In the genomic region with DNA sequence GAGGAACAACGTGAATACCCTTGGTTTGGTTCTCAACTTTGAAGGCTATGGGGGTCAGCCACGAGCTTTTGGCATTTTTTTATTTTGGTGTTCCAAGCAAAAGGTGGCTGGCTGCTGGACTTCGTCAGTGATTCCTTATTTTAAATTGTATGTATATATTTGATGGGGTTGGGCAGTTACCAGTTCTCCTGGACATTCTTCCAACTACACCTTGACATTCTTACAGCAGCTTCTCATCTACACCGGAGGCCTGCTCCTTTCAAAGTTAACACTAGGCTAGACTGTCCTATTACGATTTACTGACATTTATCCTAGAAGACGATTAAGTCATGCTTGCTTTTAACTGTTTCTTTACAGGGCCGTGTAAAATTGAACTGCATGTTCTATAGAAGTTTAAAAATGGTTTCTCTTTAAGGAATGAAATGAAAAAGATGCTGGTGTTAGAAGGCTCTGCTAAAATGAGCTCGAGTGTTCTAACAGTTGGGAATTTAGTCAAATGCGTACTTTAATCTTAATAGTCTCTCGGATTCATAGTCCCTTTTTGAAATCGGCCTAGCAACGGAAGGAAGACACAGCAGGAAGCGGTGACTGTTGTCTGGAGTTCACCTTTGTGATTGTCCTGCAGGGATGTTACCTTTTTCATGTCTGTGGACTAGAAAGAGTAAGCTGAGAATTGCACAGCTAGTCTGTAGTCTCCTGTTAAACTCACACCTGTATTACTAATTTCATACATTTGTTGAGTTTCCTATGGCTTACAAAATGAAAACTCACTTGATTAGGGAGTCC, we compare ENCODE assay signal across 8 mouse cellular contexts. TPM values are rescaled to one million over a fixed set of nuclear protein-coding genes. Genes with fewer than 3 reads are reported as not detected.
DNase-seq lines count a peak whose midpoint lies in the region; ATAC-seq and TF ChIP-seq lines count a peak whose summit lies in the region.

No protein-coding gene starts in this region.

- H3K27me3 ChIP-seq in heart, embryonic 12.5 days (replicated peaks) = no peaks in the 10 kb centered on the region
- H3K27me3 ChIP-seq in heart, postnatal 0 days (ENCODE audit: control insufficient read depth, insufficient read depth, low read length) = no peaks in the 10 kb centered on the region

- no peak for TF ChIP-seq CTCF in heart, postnatal 0 days (IDR thresholded peaks at IDR 0.05; ENCODE audit: low read depth)

- TF ChIP-seq EP300 in heart, postnatal 0 days (IDR thresholded peaks at IDR 0.05; ENCODE audit: low read depth) = no peak

- peak overlapping the region; percentile 87 for H3K4me2 ChIP-seq in heart, embryonic 12.5 days
- peak overlapping the region; percentile 98 for H3K4me2 ChIP-seq in heart, postnatal 0 days (ENCODE audit: low read depth, low read length)

- intact Hi-C loops in heart, postnatal 10 days (cut with DNase I) = loop anchor here (5.0 kb wide), 3 partner anchors 51 to 139 kb away; no protein-coding TSS in a partner anchor

- H3K36me3 ChIP-seq in heart, embryonic 12.5 days = no peaks in the 10 kb centered on the region
- H3K36me3 ChIP-seq in ES-E14 (ENCODE audit: control insufficient read depth, insufficient read depth, low read length, poor library complexity, severe bottlenecking) (no peaks in the 10 kb centered on the region), macrophage (ENCODE audit: inconsistent target) (no peaks in the 10 kb centered on the region)
- H3K36me3 ChIP-seq in heart, postnatal 0 days (replicated peaks; ENCODE audit: control insufficient read depth, insufficient read depth, low read length) = no peaks in the 10 kb centered on the region

- no peak for DNase-seq in heart, postnatal 10 days
- no peak for DNase-seq in ES-E14 (ENCODE audit: low read depth, low spot score)
- peak; percentile 19 for DNase-seq in heart, postnatal 0 days (ENCODE audit: low spot score)
- no peak for DNase-seq in natural killer cell, adult 2 months (ENCODE audit: low spot score in 2 of 2)
- DNase-seq in left cerebral cortex, adult 18-20 months (ENCODE audit: low spot score in 2 of 2) = no peak
- no peak for DNase-seq in cerebellum, adult 11-12 months

- peaks cover 20% of the 10 kb centered on the region for H3K4me1 ChIP-seq in heart, embryonic 12.5 days (replicated peaks)
- H3K4me1 ChIP-seq in ES-E14 (ENCODE audit: control insufficient read depth in 2 of 2, insufficient read depth in 2 of 2, low read length in 2 of 2, poor library complexity in 1 of 2) = peaks cover 0 to 7% of the 10 kb centered on the region in 2 experiments; a peak in 2 of 4 replicates
- H3K4me1 ChIP-seq in heart, postnatal 0 days (ENCODE audit: control insufficient read depth, insufficient read depth) = peaks cover 27% of the 10 kb centered on the region

- no peaks in the 10 kb centered on the region for H3K9me3 ChIP-seq in heart, embryonic 12.5 days (replicated peaks)
- H3K9me3 ChIP-seq in ES-E14 (ENCODE audit: control insufficient read depth, insufficient read depth, low read depth, low read length) = no peaks in the 10 kb centered on the region
- no peaks in the 10 kb centered on the region for H3K9me3 ChIP-seq in heart, postnatal 0 days (replicated peaks; ENCODE audit: control insufficient read depth, low read length)

- in situ Hi-C loops in ES-E14 (cut with MboI; ENCODE audit: low sequenced_read_pairs in 2 of 2, unreplicated experiment in 2 of 2) = no loop called here

- peaks cover 57% of the 10 kb centered on the region for H3K79me2 ChIP-seq in macrophage (ENCODE audit: inconsistent target)

- no peak overlapping the region for H3K27ac ChIP-seq in heart, embryonic 12.5 days (ENCODE audit: poor library complexity, severe bottlenecking)
- no peak overlapping the region for H3K27ac ChIP-seq in ES-E14 (ENCODE audit: insufficient read depth, low read depth, low read length, poor library complexity, severe bottlenecking)
- H3K27ac ChIP-seq in heart, postnatal 0 days (ENCODE audit: low read depth) = no peak overlapping the region
- no peak overlapping the region for H3K27ac ChIP-seq in macrophage

- H3K4me3 ChIP-seq in heart, embryonic 12.5 days = peak overlapping the region; percentile 76
- H3K4me3 ChIP-seq in ES-E14 (ENCODE audit: insufficient read depth in 1 of 2, low read depth in 1 of 2, low read length in 2 of 2, poor library complexity in 1 of 2, severe bottlenecking in 1 of 2) = peak overlapping the region; percentile 72 to 88
- H3K4me3 ChIP-seq in heart, postnatal 0 days (ENCODE audit: low read depth, low read length) = peak overlapping the region; percentile 95
- H3K4me3 ChIP-seq in macrophage (ENCODE audit: inconsistent target) = peak overlapping the region; percentile 74

- 48% methylated on average over 13 of the region's 13 CpGs for WGBS in heart, embryonic 12.5 days
- 46% methylated on average over 13 of the region's 13 CpGs for WGBS in heart, postnatal 0 days
- 38% methylated on average over 13 of the region's 13 CpGs for WGBS in macrophage (ENCODE audit: missing documents)

- peak overlapping the region; percentile 88; the same call in 1 of the 2 replicates for H3K9ac ChIP-seq in heart, embryonic 12.5 days
- H3K9ac ChIP-seq in ES-E14 (ENCODE audit: insufficient read depth, low read depth, low read length, poor library complexity, severe bottlenecking) = 0 out of 2 replicates have a peak overlapping the region, but pooled peaks have one; percentile 87
- H3K9ac ChIP-seq in heart, postnatal 0 days (replicated peaks; ENCODE audit: low read depth, low read length) = peak overlapping the region; percentile 92

- ATAC-seq in heart, embryonic 12.5 days (ENCODE audit: insufficient number of reproducible peaks, low FRiP score) = no peak
- no peak for ATAC-seq in heart, postnatal 0 days (ENCODE audit: insufficient read depth, low read depth)

TF ChIP-seq in ES-E14, 5 proteins besides CTCF, POLR2A, EP300 and RAD21:
- TF ChIP-seq ZNF384 (IDR thresholded peaks at IDR 0.05; ENCODE audit: low read depth, low read length) = no peak
- TF ChIP-seq MAFK (IDR thresholded peaks at IDR 0.05; ENCODE audit: insufficient read depth, low read depth, low read length) = no peak
- TF ChIP-seq ZC3H11A (IDR thresholded peaks at IDR 0.05; ENCODE audit: borderline replicate concordance, low read depth, low read length) = no peak
- no peak for TF ChIP-seq CHD2 (IDR thresholded peaks at IDR 0.05; ENCODE audit: low read depth, low read length)
- TF ChIP-seq HCFC1 (IDR thresholded peaks at IDR 0.05; ENCODE audit: borderline replicate concordance, insufficient read depth, low read length) = no peak
TF ChIP-seq in ES-E14: peak in this region for 0.

RNA-seq across cellular contexts. Expression of a gene that starts 1.2 kb away (rescaled TPM):
- 13.5 and 17.0 TPM in 2 replicates for polyA plus RNA-seq in heart, embryonic 12.5 days (2016; fragmentation: Nextera tagmentation; extraction: Ambion mirVana)
- 10 to 100 TPM; 30.7 to 32.0 TPM for total RNA-seq in heart, postnatal 10 days (2021)
- total RNA-seq in ES-E14 (2012; rRNA removed) = 4.0 and 7.4 TPM in 2 replicates
- 11.4 and 17.7 TPM in 2 replicates for total RNA-seq in heart, postnatal 0 days (2014; rRNA removed; ENCODE audit: low replicate concordance)
- 7.3 and 7.9 TPM in 2 replicates for polyA plus RNA-seq in heart, postnatal 0 days (2015; fragmentation: Nextera tagmentation; extraction: Ambion mirVana)
- total RNA-seq in macrophage (2018; cell fraction: chromatin; rRNA removed) = 10 to 100 TPM; 20.0 to 55.2 (median 35.6) TPM
- 10 to 100 TPM in 21 of 26 experiments, 1 to 10 TPM in 5; 7.5 to 17.9 (median 12.7) TPM for total RNA-seq in macrophage (2018; cell fraction: cytosol; rRNA removed)
- 10 to 100 TPM; 14.1 to 56.0 (median 28.9) TPM for total RNA-seq in macrophage (2018; cell fraction: nucleus; rRNA removed)
- 6.0 to 13.9 TPM (median 13.1 TPM) in 3 replicates for polyA plus RNA-seq in macrophage (2018)
- total RNA-seq in left cerebral cortex, adult 18-20 months (2021) = 100 to 1,000 TPM; 130 to 135 TPM
